Mouse (Mus musculus) ES-E14 (cell line): ENCODE measurements around the gene Wdr64. TPM values are rescaled to one million over a fixed set of nuclear protein-coding genes. Genes with fewer than 3 reads are reported as not detected.

Source experiments
- DNase-seq: peaks from one replicate; pipeline ENCODE4 v3.0.0-alpha.2; 2013; ENCODE audit warnings: low read depth, low spot score
- H3K27ac ChIP-seq: 2 replicates; pipeline ENCODE4 v1.5.1; 2012; ENCODE audit warnings: low read depth, mild to moderate bottlenecking, low read length, moderate library complexity, mixed read lengths; ENCODE audit not compliant: poor library complexity, insufficient read depth, severe bottlenecking
- H3K36me3 ChIP-seq: 2 replicates; pipeline ENCODE4 v1.6.1; 2012; ENCODE audit warnings: mild to moderate bottlenecking, low read length, moderate library complexity, mixed read lengths; ENCODE audit not compliant: control insufficient read depth, poor library complexity, insufficient read depth, severe bottlenecking
- H3K4me1 ChIP-seq, 2 experiments: fragments of 150-350 bp in 1 of 2; sonication (generic) in 1 of 2; 2 replicates each; pipeline ENCODE4 v1.6.1; 2012; ENCODE audit warnings: low read length in 2 of 2, mild to moderate bottlenecking in 1 of 2, mixed read lengths in 1 of 2; ENCODE audit not compliant: control insufficient read depth in 2 of 2, insufficient read depth in 2 of 2, poor library complexity in 1 of 2
- H3K4me3 ChIP-seq, 2 experiments: fragments of 150-350 bp in 1 of 2; sonication (generic) in 1 of 2; 2 replicates each; pipeline ENCODE4 v1.5.1; 2012; ENCODE audit warnings: low read length in 2 of 2, low read depth in 1 of 2, mild to moderate bottlenecking in 1 of 2, mixed read lengths in 1 of 2; ENCODE audit not compliant: insufficient read depth in 1 of 2, poor library complexity in 1 of 2, severe bottlenecking in 1 of 2
- H3K9ac ChIP-seq: 2 replicates; pipeline ENCODE4 v1.6.1; 2012; ENCODE audit warnings: low read depth, mild to moderate bottlenecking, low read length, mixed read lengths; ENCODE audit not compliant: poor library complexity, insufficient read depth, severe bottlenecking
- H3K9me3 ChIP-seq: fragments of 150-350 bp; sonication (generic); 2 replicates; pipeline ENCODE4 v1.6.1; 2012; ENCODE audit warnings: low read depth, mild to moderate bottlenecking, low read length; ENCODE audit not compliant: control insufficient read depth, insufficient read depth
- CHD2 ChIP-seq: IDR thresholded peaks from 2 replicates; pipeline ENCODE4 v1.6.1; 2014; ENCODE audit warnings: mild to moderate bottlenecking, low read depth, low read length, inconsistent platforms
- HCFC1 ChIP-seq: IDR thresholded peaks from 2 replicates; pipeline ENCODE4 v1.6.1; 2012; ENCODE audit warnings: low read length, inconsistent platforms, borderline replicate concordance; ENCODE audit not compliant: insufficient read depth
- MAFK ChIP-seq: IDR thresholded peaks from 2 replicates; pipeline ENCODE4 v1.6.1; 2014; ENCODE audit warnings: mild to moderate bottlenecking, low read depth, low read length, inconsistent platforms; ENCODE audit not compliant: insufficient read depth
- ZC3H11A ChIP-seq: IDR thresholded peaks from 2 replicates; pipeline ENCODE4 v1.6.1; 2012; ENCODE audit warnings: low read depth, mild to moderate bottlenecking, inconsistent platforms, low read length, borderline replicate concordance
- ZNF384 ChIP-seq: IDR thresholded peaks from 2 replicates; pipeline ENCODE4 v1.6.1; 2012; ENCODE audit warnings: low read depth, low read length, inconsistent platforms
- in situ Hi-C, 2 experiments: fragments of 600-800 bp; cut with MboI; formaldehyde crosslinking; loops; one replicate each; pipeline ENCODE4 v1.15.1; 2025; ENCODE audit warnings: low sequenced_read_pairs in 2 of 2, inconsistent platforms in 1 of 2; ENCODE audit not compliant: unreplicated experiment in 2 of 2
- total RNA-seq: library from RNA; depleted of rRNA; stranded (reverse); fragments of 300-350 nt; gene quantifications from 2 replicates; pipeline ENCODE4 v1.2.3, GENCODE M21; 2012

The Wdr64 gene
- total RNA-seq, 1 experiment, result 0.94 TPM

- in situ Hi-C loops, result no loop called here
- Histone ChIP-seq H3K9ac (no peak overlapping the region), H3K4me1 (no peaks in the 10 kb centered on the region), H3K4me3 (no peak overlapping the region), H3K36me3 (no peaks in the 10 kb centered on the region), H3K27ac (no peak overlapping the region), H3K9me3 (no peaks in the 10 kb centered on the region)
- TF ChIP-seq ZNF384, result no peak
- TF ChIP-seq HCFC1, result no peak
- no peak for TF ChIP-seq ZC3H11A
- no peak for TF ChIP-seq MAFK
- no peak for TF ChIP-seq CHD2
- DNase-seq, result no peak
Measured at GRCm38 (mm10) chr1:175680995-175681394, 17.4 kb upstream of the Wdr64 start.

- in situ Hi-C loops, result no loop called here
- no peak for DNase-seq
- Histone ChIP-seq H3K36me3 (peaks cover 5% of the 10 kb centered on the region), H3K4me1 (no peaks in the 10 kb centered on the region), H3K27ac (no peak overlapping the region), H3K4me3 (peak overlapping the region; percentile 72 to 95), H3K9me3 (no peaks in the 10 kb centered on the region), H3K9ac (peak overlapping the region; percentile 85)
- TF ChIP-seq HCFC1 (no peak), ZNF384 (no peak), MAFK (no peak), CHD2 (no peak), ZC3H11A (no peak)
Measured at GRCm38 (mm10) chr1:175691686-175692245, 6.6 kb upstream of the Wdr64 start.

GRCm38 (mm10) chr1:175692246-175692996 is 6.0 kb upstream of the Wdr64 start, which contains the start of the genes Opn3 and Chml:
Gene Opn3, minus strand, starts transcription at chr1:175692776.
Gene Chml, minus strand, starts transcription at chr1:175692901.
- Histone ChIP-seq H3K9ac (peak within 1 kb of the TSS; percentile 85), H3K9me3 (no peaks in the 10 kb centered on the region), H3K36me3 (peaks cover 5% of the 10 kb centered on the region), H3K4me3 (peak within 1 kb of the TSS; percentile 72 to 95), H3K27ac (peak within 1 kb of the TSS; percentile 54; the same call in 1 of the 2 replicates), H3K4me1 (no peaks in the 10 kb centered on the region)
- in situ Hi-C loops, result no loop called here
- TF ChIP-seq HCFC1 (0 out of 2 replicates have a peak, but pooled peaks have one; percentile 45), MAFK (no peak), CHD2 (no peak)
- peak; percentile 96 for DNase-seq

GRCm38 (mm10) chr1:175692997-175693361 is 5.4 kb upstream of the Wdr64 start:
- no peak for DNase-seq
- Histone ChIP-seq H3K36me3 (peaks cover 2% of the 10 kb centered on the region; the same call in 1 of the 2 replicates), H3K4me1 (no peaks in the 10 kb centered on the region), H3K27ac (no peak overlapping the region), H3K4me3 (peak overlapping the region; percentile 25 to 66; a peak in 3 of 4 replicates), H3K9ac (no peak overlapping the region), H3K9me3 (no peaks in the 10 kb centered on the region)
- TF ChIP-seq HCFC1 (no peak), ZNF384 (no peak), MAFK (no peak), CHD2 (no peak)
- in situ Hi-C loops, result no loop called here
